Mouse (Mus musculus): ENCODE data around the gene Gm6993.

GRCm38 (mm10) chr12:31240470-31240869 lies at the start of gene Gm6993:
- TF ChIP-seq CTCF (IDR thresholded peaks at IDR 0.05; ENCODE audit: borderline replicate concordance, insufficient read depth, low read depth, low read length), result no peak
- TF ChIP-seq POLR2A (IDR thresholded peaks at IDR 0.05; ENCODE audit: borderline replicate concordance, insufficient read depth, low read length), result no peak

Measured in cerebellum, adult 2 months (tissue).